Mouse (Mus musculus): Measurements from ENCODE around the gene Nup188.

The Nup188 gene

DNA sequence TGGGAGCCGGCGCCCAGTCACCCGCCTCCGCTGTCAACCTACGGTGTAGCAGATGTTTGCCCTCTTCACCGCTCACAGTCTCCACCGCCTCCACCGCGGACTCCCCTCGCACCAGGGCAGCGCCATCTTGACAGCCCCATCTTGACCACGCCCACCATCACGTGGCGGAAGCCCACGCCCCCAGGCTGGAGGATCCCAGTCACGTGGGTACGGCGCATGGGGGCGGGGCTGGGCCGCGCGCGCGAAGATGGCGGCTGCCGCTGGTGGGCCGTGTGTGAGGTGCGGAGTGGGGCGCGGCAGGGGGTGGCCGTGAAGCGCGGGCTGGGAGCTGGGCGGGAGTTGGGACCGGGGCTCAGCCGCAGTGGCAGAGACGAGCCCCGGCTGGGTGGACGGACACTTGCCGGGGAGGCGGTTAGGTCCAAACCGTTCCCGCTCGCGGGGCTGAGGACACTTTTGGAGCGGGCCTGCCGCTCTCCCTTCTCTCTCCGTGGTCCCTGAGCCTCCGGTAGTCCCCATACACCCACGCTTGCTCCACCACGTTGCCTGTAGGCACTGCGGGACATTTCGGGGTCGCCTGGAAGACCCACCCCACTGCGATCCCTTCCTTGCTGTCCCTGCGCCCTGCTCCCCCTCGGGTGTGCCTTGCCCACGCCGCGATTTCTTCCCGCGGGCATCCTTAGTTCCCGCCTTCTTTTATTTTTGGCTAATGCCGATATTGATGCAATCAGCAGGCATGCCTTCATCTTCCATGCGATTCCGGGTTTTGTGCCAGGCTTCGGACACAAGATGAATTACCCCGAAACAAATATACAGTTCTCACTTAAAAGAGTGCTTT is at the start of gene Nup188, which contains the start of gene Dolk:
Gene Nup188 (plus strand): TSS at position 206 of the 835 bp plus-strand sequence.
Gene Dolk (minus strand): TSS at position 143 of the 835 bp plus-strand sequence.
- DNase-seq, result peak; percentile 99

- DNase-seq, result no peak
Observed at GRCm38 (mm10) chr2:30236426-30237198, 49.6 kb upstream of the Nup188 start.

GRCm38 (mm10) chr2:30237199-30237880 is 48.9 kb upstream of the Nup188 start, which contains the start of gene Lrrc8a:
Gene Lrrc8a (plus strand): TSS chr2:30237715.
- peak; percentile 100 for DNase-seq

DNA sequence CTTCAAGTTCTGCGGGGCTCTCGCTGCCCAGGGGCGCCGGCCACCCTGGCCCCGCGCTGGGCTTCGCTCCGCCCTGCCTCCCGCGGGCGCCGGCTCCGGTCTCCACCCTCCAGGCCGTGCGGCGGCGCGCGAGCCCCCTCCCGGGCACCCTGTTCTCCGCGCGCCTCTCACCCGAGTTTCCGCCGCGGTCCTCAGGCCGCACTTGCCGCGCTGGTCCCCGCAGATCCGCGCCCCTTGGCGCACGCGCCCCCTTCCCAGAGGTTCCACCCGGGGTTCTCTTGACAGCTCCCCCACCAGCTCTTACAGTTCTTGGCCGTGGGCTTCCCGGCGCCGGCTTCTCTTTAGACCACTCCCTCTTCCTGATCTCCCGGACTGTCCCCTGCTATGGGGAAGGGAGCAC is 48.3 kb upstream of the Nup188 start:
- DNase-seq, result peak; percentile 84

DNA sequence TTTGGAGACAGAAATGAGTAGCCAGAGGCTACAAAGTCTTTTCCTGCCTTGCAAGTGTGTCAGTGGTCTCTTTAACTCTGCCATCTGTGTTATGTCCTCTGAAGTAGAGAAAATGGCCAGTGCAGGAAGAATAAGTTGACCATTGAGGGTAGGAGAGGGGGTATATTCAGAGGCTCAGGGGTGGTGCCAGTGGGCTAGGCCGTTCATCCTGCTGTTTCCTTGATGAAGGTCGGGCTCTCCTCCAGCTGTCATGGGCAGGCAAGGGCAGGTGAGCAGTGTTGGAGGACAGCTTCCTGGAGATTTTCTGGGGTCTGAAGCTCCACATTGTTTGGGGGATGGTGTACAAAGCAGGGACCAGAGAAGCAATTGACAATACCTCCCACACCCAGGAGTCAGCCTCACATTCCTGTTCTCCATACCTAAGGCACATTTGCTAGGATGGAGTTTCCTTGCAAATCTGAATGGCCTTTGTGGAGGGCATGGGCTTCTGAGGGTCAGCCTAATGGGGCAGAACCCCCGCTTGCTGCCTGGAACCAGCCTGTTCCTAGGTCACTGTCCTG is 47.2 kb upstream of the Nup188 start:
- DNase-seq, result no peak

- DNase-seq, result no peak
Observed at GRCm38 (mm10) chr2:30239777-30240176, 46.4 kb upstream of the Nup188 start.

GRCm38 (mm10) chr2:30240267-30240666 is 45.9 kb upstream of the Nup188 start, which contains the start of gene Gm28035:
Gene Gm28035 (plus strand): TSS chr2:30240567.
- DNase-seq, result no peak

DNA sequence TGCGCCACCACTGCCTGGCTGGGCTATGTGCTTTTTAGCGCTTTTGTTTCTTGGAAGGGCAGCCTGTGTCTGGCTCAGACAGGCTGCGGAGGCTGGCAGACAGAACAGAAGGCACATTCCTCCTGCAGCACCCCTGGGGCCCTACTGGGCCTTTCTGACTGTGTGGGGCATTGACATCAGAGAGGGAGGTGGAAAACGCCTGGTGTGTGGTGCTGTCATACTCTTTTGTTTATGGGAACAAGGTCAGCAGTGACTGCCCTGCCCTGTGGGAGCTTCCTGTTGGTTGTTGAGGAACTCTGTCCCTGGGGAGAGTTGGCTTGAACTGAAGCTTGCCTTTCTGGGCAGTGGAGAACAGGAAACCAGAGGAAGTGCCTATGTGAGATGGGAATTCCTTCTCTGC is 43.7 kb upstream of the Nup188 start:
- DNase-seq, result no peak

DNA sequence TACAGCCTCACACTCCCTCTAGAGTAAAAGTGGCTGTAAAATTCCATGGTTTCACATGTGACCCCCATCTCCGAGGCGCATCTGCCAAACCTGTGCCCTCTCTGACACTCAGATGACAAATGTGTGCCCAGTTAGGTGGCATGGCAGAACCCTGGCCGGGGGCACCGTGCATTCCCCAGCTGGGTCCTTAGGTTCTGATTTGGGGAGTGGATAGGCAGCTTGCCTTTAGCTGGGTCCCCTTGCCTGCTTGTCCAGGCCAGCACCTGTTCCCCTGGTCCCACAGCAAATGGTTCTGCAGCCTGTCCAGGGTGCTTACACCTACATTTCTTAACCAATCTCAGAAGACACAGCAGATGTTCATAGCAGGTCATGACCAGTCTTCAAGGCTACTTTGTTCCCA is 42.8 kb upstream of the Nup188 start:
- no peak for DNase-seq

- no peak for DNase-seq
Observed at GRCm38 (mm10) chr2:30244595-30245178, 41.5 kb upstream of the Nup188 start.

DNA sequence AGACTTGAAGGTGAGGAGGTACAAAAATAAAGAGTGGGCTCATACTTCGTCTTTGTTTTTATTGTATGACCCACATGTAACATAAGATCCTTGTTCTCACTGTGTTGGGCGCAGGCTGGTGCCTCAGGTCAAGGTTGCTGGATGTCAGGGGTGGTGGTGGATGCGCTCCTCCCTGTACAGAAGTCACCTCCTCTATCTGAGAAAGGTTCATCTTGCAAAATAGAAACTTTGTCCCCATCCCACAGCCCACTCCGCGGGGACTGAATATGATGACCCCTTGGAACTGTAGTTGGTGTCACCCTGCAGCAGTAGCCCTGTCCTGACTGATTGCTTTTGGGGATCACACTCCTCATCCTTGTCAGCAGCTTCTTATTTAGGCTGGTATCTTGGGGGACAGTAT is 39.2 kb upstream of the Nup188 start:
- DNase-seq, result no peak

GRCm38 (mm10) chr2:30247681-30248080 is 38.5 kb upstream of the Nup188 start:
- no peak for DNase-seq

DNA sequence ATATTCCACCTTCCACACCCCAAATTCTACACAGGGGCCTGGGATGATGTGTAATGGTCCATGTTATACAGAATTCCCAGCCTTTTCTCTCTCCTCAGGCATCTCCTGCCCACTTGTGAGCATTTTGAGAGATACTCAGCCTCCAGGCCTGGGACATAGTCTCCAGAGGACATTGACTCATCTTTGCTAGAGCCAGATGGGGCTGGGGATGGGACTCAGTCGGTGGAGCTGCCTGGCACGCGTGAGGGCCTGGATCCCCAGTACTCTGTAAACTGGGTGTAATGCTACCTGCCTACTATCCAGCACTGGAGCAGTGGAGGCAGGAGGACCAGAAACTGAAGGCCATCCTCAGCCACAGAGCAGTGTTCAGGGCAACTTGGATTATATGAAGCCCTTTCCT is 37.0 kb upstream of the Nup188 start:
- no peak for DNase-seq

DNA sequence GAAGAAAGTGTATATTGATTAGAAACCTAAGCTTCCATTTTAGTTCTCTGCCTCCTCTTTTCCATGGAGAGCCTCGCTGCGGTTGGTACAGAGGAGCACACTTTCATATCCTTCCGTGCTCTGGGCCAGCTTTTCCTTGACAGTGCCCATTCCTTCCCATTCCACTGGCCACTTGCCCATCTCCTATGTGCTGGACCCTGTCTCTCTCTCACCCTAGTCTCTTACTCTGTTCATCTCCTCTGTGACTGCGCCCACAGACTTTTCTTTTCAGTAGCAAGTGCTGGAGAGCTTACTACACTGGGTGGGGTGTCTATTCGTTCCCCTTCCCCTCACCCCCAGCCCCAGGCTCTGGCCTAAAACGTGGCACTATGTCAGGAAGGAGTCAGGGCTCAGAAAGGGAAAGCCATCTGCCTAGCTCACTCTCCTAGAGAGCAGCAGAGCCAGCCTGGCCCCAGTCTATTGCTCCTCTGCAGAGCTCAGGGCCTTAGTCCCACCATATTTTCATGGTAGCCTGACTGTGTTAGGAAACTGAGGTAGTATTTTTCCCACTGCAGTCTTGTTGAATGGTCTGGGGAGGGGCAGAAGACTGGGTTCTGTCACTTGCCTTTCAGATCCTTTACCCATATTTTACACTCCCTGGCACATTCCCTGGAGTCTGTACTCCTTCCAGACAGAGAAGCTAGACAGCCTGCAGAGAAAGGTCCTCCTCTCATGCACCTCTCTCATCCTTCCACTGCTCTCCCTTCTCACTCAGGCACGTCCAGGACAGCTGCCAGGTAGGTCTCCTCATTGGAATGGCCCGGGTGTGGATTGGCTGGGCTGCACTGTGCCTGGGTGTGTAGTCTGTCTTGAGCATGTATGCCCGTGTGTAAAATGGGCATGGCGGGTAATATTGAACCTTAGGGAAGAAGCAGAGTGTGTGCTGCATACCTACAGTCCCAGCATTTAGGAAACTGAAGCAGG is 35.8 kb upstream of the Nup188 start:
- DNase-seq, result no peak

- DNase-seq, result peak; percentile 88
Observed at GRCm38 (mm10) chr2:30251417-30252104, 34.6 kb upstream of the Nup188 start.

DNA sequence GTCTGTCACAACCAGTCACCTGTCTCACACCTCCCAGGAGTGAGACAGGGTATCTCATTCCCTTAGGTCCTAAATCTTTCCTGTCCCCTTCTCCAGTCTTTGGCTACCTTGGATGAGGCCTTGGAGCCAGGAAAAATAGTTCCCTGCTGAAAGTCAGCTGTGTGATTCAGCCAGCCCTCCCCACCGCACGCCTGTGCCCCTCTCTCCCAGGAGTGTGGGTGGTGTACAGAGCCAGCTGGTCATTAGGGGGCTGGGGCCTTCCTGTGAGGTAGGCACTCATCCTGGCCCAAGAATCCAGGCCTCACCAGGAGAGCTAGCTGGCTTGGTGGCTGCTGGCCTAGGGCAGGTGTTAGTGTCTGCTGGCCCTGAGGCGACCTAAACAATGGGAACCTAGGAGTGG is 33.7 kb upstream of the Nup188 start:
- DNase-seq, result no peak

DNA sequence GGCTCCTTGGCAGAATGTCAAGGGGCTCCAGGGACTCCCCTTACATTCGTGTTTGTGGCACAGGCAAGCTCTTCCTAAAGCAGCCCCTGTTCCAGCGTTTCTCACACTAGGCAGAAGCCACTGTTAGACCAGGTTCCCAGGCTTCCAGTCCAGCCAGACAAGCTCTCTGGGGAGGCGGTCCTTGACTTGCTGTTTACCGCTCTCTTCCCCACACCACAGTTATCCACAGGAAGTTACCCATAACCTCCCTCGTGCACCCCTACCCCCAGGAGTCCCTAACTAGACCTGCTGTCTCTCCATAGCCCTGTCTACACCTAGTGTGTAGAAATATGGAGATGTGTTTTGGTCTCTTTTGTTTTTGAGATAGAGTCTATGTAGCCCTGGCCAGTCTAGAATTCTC is 32.4 kb upstream of the Nup188 start:
- peak; percentile 38 for DNase-seq

DNA sequence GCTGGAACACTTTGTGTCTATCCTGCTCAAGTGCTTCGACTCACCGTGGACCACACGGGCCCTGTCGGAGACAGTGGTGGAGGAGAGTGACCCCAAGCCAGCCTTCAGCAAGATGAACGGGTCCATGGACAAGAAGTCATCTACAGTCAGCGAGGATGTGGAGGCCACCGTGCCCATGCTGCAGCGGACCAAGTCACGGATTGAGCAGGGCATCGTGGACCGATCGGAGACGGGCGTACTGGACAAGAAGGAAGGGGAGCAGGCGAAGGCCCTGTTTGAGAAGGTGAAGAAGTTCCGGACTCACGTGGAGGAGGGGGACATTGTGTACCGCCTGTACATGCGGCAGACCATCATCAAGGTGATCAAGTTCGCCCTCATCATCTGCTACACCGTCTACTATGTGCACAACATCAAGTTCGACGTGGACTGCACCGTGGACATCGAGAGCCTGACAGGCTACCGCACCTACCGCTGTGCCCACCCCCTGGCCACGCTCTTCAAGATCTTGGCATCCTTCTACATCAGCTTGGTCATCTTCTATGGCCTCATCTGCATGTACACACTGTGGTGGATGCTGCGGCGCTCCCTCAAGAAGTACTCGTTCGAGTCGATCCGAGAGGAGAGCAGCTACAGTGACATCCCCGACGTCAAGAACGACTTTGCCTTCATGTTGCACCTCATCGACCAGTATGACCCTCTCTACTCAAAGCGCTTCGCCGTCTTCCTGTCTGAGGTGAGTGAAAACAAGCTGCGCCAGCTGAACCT is 30.4 kb upstream of the Nup188 start:
- DNase-seq, result no peak

- DNase-seq, result no peak
Observed at GRCm38 (mm10) chr2:30256616-30257350, 29.4 kb upstream of the Nup188 start.
